Mouse (Mus musculus) lung, embryonic 14.5 days (tissue): ENCODE data around the gene Nap1l4. TPM values are rescaled to one million over a fixed set of nuclear protein-coding genes. Genes with fewer than 3 reads are reported as not detected.

Source experiments
- ATAC-seq: fragments of 200-750 bp; cut with Nextera tagmentation; 2 replicates; pipeline ENCODE4 v1.8.0; 2017; ENCODE audit warnings: mild to moderate bottlenecking, moderate TSS enrichment, moderate library complexity; ENCODE audit not compliant: insufficient read depth
- DNase-seq: peaks from one replicate; pipeline ENCODE4 v3.0.0-alpha.2; 2015
- H3K27ac ChIP-seq: fragments of 300-500 bp; sonication (generic); 2 replicates; pipeline ENCODE4 v1.5.1; 2014; ENCODE audit warnings: low read depth, mild to moderate bottlenecking, moderate library complexity
- H3K27me3 ChIP-seq: fragments of 300-500 bp; sonication (generic); 2 replicates; pipeline ENCODE4 v1.6.1; 2014; ENCODE audit warnings: low read length, control low read depth; ENCODE audit not compliant: insufficient read depth
- H3K36me3 ChIP-seq: fragments of 300-500 bp; sonication (generic); 2 replicates; pipeline ENCODE4 v1.6.1; 2014; ENCODE audit warnings: control low read depth; ENCODE audit not compliant: insufficient read depth
- H3K4me1 ChIP-seq: fragments of 300-500 bp; sonication (generic); 2 replicates; pipeline ENCODE4 v1.6.1; 2014; ENCODE audit warnings: antibody characterized with exemption, control low read depth; ENCODE audit not compliant: insufficient read depth
- H3K4me2 ChIP-seq: fragments of 300-500 bp; sonication (generic); 2 replicates; pipeline ENCODE4 v1.6.1; 2014; ENCODE audit warnings: mild to moderate bottlenecking
- H3K4me3 ChIP-seq: fragments of 300-500 bp; sonication (generic); 2 replicates; pipeline ENCODE4 v1.5.1; 2014; ENCODE audit warnings: low read depth, low read length
- H3K9ac ChIP-seq: fragments of 300-500 bp; sonication (generic); 2 replicates; pipeline ENCODE4 v1.6.1; 2014
- H3K9me3 ChIP-seq: fragments of 300-500 bp; sonication (generic); 2 replicates; pipeline ENCODE4 v1.6.1; 2016; ENCODE audit warnings: low read depth, low read length, control low read depth
- CTCF ChIP-seq: IDR thresholded peaks from 2 replicates; pipeline ENCODE4 v1.5.1; 2016; ENCODE audit warnings: antibody characterized with exemption, low read depth
- WGBS: fragments of 180-500 bp; shearing (Covaris S2); extraction: QIAGEN DNeasy Blood & Tissue Kit; methylation state at CpG from one replicate; pipeline ENCODE4 v1.1.7; 2014; 5-methylcytosine and 5-hydroxymethylcytosine counted together
- microRNA-seq: library from miRNA; unstranded; fragments of <30 nt; microRNA quantifications from one replicate; pipeline ENCODE4, GENCODE M21; 2016; ENCODE audit warnings: borderline number of aligned reads
- polyA plus RNA-seq: library from polyadenylated mRNA; unstranded; fragments of >200 nt; fragmentation: Nextera tagmentation; extraction: Ambion mirVana; gene quantifications from 2 replicates; pipeline ENCODE4 v1.2.1, GENCODE M21; 2014

Nap1l4 gene
- polyA plus RNA-seq, 1 experiment from 2014 or later, result 141 TPM

GRCm38 (mm10) chr7:143467714-143468113 lies 81.2 kb downstream of the Nap1l4 start:
- H3K4me2 ChIP-seq, result no peak overlapping the region
- 10% methylated on average over 6 of the region's 6 CpGs for WGBS
- ATAC-seq (no peak), DNase-seq (no peak)
- no peak overlapping the region for H3K27ac ChIP-seq
- no peak overlapping the region for H3K4me3 ChIP-seq
- H3K36me3 ChIP-seq, result no peaks in the 10 kb centered on the region
- H3K27me3 ChIP-seq, result no peaks in the 10 kb centered on the region
- H3K9ac ChIP-seq, result no peak overlapping the region
- no peak for TF ChIP-seq CTCF
- 0 out of 2 replicates have a peak, but pooled peaks cover 3% of the 10 kb centered on the region for H3K4me1 ChIP-seq
- no peaks in the 10 kb centered on the region for H3K9me3 ChIP-seq

GRCm38 (mm10) chr7:143466099-143466677 lies 82.7 kb downstream of the Nap1l4 start:
- WGBS, result 33% methylated on average over 14 of the region's 14 CpGs
- H3K4me2 ChIP-seq, result no peak overlapping the region
- H3K9me3 ChIP-seq, result peaks cover under 1% of the 10 kb centered on the region; the same call in 1 of the 2 replicates
- no peak overlapping the region for H3K9ac ChIP-seq
- ATAC-seq, result peak; percentile 30; the same call in 1 of the 2 replicates
- TF ChIP-seq CTCF, result peak; percentile 99
- H3K27me3 ChIP-seq, result no peaks in the 10 kb centered on the region
- no peak overlapping the region for H3K4me3 ChIP-seq
- no peak overlapping the region for H3K27ac ChIP-seq
- DNase-seq, result peak; percentile 93
- no peaks in the 10 kb centered on the region for H3K36me3 ChIP-seq
- H3K4me1 ChIP-seq, result peaks cover 3% of the 10 kb centered on the region; the same call in 1 of the 2 replicates

DNA sequence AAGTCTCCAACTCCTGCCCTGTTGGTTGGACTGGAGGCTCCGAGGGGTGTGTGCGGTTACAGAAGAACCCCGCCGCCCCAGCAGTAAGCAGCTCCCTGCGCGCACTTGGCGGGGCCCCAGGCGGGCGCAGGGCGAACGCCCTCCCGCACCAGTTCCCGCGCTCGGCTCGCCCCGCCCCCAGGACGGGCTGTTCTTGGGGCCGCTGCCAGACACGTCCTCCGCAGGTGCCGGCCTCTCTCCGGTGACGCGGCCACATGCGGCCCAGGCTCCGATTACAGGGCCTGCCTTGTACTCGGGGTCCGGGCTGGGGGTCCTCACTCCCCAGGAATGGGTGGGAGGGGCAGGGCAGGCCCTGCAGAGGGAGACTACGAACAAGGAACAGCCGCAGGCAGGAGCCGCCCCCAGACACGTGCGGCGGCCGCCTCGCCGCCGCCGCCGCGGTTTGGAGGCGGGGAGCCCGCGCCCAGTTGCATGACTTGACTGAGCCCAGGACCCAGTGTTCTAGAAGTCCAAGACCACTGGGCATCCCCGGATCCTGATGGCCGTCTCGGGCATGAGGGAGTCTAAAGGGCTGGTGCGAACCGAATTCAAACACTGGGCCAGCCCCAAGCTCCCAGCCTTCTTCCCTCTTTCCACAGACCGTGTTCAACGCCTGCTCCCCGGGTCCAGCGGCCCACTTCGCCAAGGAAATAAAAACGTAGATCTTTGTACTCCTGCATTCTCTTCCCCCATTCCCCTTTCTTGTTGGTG lies 83.9 kb downstream of the Nap1l4 start:
- Histone ChIP-seq H3K27me3 (no peaks in the 10 kb centered on the region), H3K4me3 (peak overlapping the region; percentile 34), H3K9me3 (peaks cover 13% of the 10 kb centered on the region; the same call in 1 of the 2 replicates), H3K4me1 (peaks cover 3% of the 10 kb centered on the region; the same call in 1 of the 2 replicates), H3K4me2 (peak overlapping the region; percentile 73), H3K36me3 (no peaks in the 10 kb centered on the region), H3K27ac (peak overlapping the region; percentile 72; the same call in 1 of the 2 replicates), H3K9ac (peak overlapping the region; percentile 52)
- ATAC-seq, result peak; percentile 10; the same call in 1 of the 2 replicates
- 12% methylated on average over 55 of the region's 56 CpGs for whole genome bisulfite sequencing
- peak; percentile 84 for DNase-seq
- TF ChIP-seq CTCF, result no peak

DNA sequence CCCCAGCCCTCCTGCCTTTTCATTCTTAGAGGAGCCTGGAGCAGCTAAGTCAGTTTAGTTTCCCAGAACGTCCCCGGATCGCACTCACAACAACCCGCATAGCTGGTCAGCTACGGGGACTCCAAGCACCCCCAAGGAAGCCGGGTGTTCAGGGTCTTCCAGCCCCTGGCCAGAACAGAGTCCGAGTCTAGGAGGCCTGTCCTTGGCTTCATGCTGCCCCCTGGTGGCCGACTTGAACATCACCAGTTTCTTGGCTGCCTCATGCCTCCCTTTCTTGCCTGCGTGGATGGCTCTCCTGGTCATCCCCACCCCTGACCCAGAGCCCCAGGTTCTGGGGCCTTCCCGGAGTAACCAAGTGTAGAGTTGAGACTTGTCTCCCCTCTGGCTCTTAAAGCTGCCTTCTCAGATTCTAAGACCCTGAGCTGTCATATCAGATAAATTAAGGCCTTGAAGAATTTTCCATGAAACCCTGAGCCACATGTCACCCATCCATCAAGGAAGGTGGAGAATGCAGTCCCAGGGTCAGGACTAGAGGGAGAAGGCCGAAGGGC lies 85.0 kb downstream of the Nap1l4 start:
- H3K9me3 ChIP-seq, result peaks cover 22% of the 10 kb centered on the region; the same call in 1 of the 2 replicates
- peak; percentile 92 for TF ChIP-seq CTCF
- peak overlapping the region; percentile 72; the same call in 1 of the 2 replicates for H3K27ac ChIP-seq
- ATAC-seq (no peak), DNase-seq (peak; percentile 90)
- WGBS, result 29% methylated on average over 11 of the region's 11 CpGs
- no peak overlapping the region for H3K9ac ChIP-seq
- peaks cover 3% of the 10 kb centered on the region; the same call in 1 of the 2 replicates for H3K4me1 ChIP-seq
- H3K27me3 ChIP-seq, result no peaks in the 10 kb centered on the region
- peak overlapping the region; percentile 73; the same call in 1 of the 2 replicates for H3K4me2 ChIP-seq
- no peak overlapping the region for H3K4me3 ChIP-seq
- no peaks in the 10 kb centered on the region for H3K36me3 ChIP-seq

Small RNA genes lying within 50 kb of the gene (microRNA-seq; reads per million reads assigned to microRNA genes)
- 0.95 reads per million for gene Mir7064

Other genes with a start within 250 kb of the Nap1l4 start
- 587 and 596 TPM in 2 replicates for gene Cdkn1c, start 88.1 kb downstream of the Nap1l4 start, polyA plus RNA-seq
- 0.91 and 1.4 TPM in 2 replicates for gene Slc22a18, start 75.4 kb downstream of the Nap1l4 start, polyA plus RNA-seq
- 2.9 and 3.9 TPM in 2 replicates for gene Phlda2, start 46.0 kb downstream of the Nap1l4 start, polyA plus RNA-seq
- 59.8 and 65.9 TPM in 2 replicates for gene Cars, start 51.0 kb upstream of the Nap1l4 start, polyA plus RNA-seq
- 0.11 and 0.24 TPM in 2 replicates for gene Tnfrsf26, start 79.6 kb upstream of the Nap1l4 start, polyA plus RNA-seq
- gene Tnfrsf22, start 100.6 kb upstream of the Nap1l4 start, polyA plus RNA-seq, result 9.3 and 13.6 TPM in 2 replicates
- 0.95 and 1.1 TPM in 2 replicates for gene Tnfrsf23, start 136.8 kb upstream of the Nap1l4 start, polyA plus RNA-seq
- gene Osbpl5, start 207.9 kb upstream of the Nap1l4 start, polyA plus RNA-seq, result 34.2 and 36.8 TPM in 2 replicates
- gene Mrgprg, start 217.9 kb upstream of the Nap1l4 start, polyA plus RNA-seq, result not detected in 2 replicates
- 1.5 and 1.9 TPM in 2 replicates for gene Mrgpre, start 235.4 kb upstream of the Nap1l4 start, polyA plus RNA-seq